Mouse (Mus musculus) testis, postnatal 10 days (tissue): ENCODE measurements around the gene Nod2.

Experiments
- DNase-seq: peaks from one replicate; pipeline ENCODE4 v3.0.0; 2021; ENCODE audit warnings: low spot score

Gene Nod2

GRCm38 (mm10) chr8:88646837-88647778 lies at the start of gene Nod2:
Gene Nod2, plus strand, starts transcription at chr8:88647315.
- peak; percentile 84 for DNase-seq

- no peak for DNase-seq
These were observed 48.5 kb upstream of the Nod2 start for GRCm38 (mm10) chr8:88598578-88598977.

- no peak for DNase-seq
These were observed 47.6 kb upstream of the Nod2 start for GRCm38 (mm10) chr8:88599491-88599890.

- no peak for DNase-seq
These were observed 43.6 kb upstream of the Nod2 start for GRCm38 (mm10) chr8:88603446-88603989.

- peak; percentile 88 for DNase-seq
These were observed 42.8 kb upstream of the Nod2 start for GRCm38 (mm10) chr8:88604065-88605038.

GRCm38 (mm10) chr8:88605361-88606040 lies 41.6 kb upstream of the Nod2 start:
- DNase-seq = no peak

- no peak for DNase-seq
These were observed 38.1 kb upstream of the Nod2 start for GRCm38 (mm10) chr8:88609036-88609435.

- DNase-seq = no peak
These were observed 36.8 kb upstream of the Nod2 start for GRCm38 (mm10) chr8:88610271-88610670.

GRCm38 (mm10) chr8:88614981-88615380 lies 32.1 kb upstream of the Nod2 start:
- no peak for DNase-seq

- no peak for DNase-seq
These were observed 28.5 kb upstream of the Nod2 start for GRCm38 (mm10) chr8:88618612-88619011.

- peak; percentile 58 for DNase-seq
These were observed 27.6 kb upstream of the Nod2 start for GRCm38 (mm10) chr8:88619513-88619912.

GRCm38 (mm10) chr8:88620931-88621330 lies 26.2 kb upstream of the Nod2 start:
- DNase-seq = no peak

- DNase-seq = peak; percentile 86
These were observed 25.7 kb upstream of the Nod2 start for GRCm38 (mm10) chr8:88621408-88621807.

GRCm38 (mm10) chr8:88623351-88623750 lies 23.8 kb upstream of the Nod2 start:
- no peak for DNase-seq

GRCm38 (mm10) chr8:88624276-88624675 lies 22.8 kb upstream of the Nod2 start:
- DNase-seq = no peak

- DNase-seq = no peak
These were observed 20.7 kb upstream of the Nod2 start for GRCm38 (mm10) chr8:88626433-88626832.

GRCm38 (mm10) chr8:88626940-88627264 lies 20.2 kb upstream of the Nod2 start:
- no peak for DNase-seq

GRCm38 (mm10) chr8:88627265-88627991 lies 19.7 kb upstream of the Nod2 start:
- DNase-seq = peak; percentile 74

- no peak for DNase-seq
These were observed 18.9 kb upstream of the Nod2 start for GRCm38 (mm10) chr8:88628001-88628774.

GRCm38 (mm10) chr8:88630225-88630624 lies 16.9 kb upstream of the Nod2 start:
- no peak for DNase-seq
